Mouse (Mus musculus) kidney, postnatal 25 days (tissue): ENCODE data around the gene Spesp1.

Experiments used
- DNase-seq, 2 experiments: peaks; one replicate each; pipeline ENCODE4 v3.0.0; 2021; ENCODE audit warnings: mixed read lengths in 2 of 2

The Spesp1 gene

DNA sequence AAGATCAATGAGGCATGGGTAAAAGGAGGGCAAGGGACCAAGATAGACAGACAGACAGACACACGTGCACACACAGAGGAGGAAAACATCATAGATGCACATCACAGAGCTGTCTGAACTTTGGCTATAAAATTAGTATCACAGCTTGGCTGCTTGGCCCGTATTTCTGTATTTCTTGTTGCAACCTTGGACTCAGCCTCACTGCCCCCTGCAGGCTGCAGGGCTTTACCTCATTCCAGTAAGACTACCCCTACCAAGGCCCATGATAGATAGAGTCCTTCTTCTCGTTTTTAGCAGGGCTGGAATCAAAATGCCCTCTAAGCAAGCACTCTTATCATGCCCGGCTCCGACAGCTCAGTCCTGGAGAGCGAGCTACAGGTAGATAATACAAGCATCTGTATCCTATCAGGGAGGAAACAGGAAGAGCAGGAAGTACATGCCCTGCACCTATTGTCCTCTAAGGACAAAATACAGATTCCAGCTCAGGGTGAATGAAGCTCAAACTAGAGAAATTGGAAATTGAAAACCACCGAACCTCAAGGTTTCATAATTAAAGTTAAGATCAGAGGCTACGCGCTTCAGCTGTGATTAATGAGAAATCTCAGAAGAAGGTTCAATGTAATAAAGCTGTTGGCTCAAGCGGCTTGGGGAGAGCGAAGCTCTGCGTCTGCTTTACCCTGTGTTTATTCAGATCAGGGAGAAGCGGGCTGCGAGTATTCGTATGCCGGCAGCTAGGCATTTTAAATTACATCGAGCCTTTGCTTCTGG is 36.2 kb downstream of the Spesp1 start:
- DNase-seq, result peak; percentile 27 to 32

DNA sequence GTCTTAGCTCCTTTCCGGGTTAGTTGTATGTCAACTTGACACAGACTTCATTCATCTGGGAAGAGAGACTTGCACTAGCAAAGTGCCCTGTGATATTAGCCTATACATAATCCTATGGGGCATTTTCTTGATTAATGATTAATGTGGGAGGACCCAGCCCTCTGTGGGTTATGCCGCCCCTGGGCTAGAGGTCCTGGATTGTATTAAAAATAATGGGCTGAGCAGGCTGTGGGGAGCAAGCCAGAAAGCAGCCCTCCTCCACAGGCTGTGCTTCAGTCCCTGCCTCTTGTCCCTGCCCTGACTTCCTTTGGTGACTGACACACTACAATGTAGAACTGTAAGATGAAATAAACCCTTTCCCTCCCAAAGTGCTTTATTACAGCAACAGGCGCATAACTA is 37.4 kb downstream of the Spesp1 start:
- peak in 1 of 2 experiments; percentile 10 for DNase-seq

DNA sequence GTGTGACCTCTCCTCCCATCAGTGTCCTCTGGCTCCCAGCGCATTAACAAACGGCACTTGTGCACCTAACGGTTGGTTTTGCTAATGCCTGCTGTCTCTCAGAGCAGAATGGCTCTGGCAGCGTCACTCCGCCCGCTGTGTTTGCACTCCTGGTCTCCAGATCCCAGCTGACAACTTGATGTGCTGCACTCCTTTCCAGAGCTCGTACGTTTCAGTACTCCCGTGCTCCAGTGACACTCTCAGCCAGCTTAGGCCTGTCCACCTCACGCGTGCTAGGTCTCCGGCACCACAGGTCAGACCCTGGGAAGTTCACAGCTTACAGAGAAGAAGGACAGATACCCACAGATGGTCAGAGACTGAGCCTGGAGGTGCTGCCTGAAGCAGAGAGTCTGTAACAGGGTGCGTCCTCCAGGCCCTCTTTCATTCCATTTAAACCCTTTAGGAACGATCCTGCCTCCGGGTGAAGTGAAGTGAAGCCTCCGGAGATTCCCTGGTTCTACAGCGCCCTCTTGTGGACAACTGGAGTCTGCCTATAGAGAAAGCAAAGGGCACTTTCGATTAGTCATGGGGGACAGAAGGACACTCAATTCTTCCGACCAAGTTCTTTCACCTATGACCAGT is 37.9 kb downstream of the Spesp1 start:
- peak; percentile 80 to 91 for DNase-seq

DNA sequence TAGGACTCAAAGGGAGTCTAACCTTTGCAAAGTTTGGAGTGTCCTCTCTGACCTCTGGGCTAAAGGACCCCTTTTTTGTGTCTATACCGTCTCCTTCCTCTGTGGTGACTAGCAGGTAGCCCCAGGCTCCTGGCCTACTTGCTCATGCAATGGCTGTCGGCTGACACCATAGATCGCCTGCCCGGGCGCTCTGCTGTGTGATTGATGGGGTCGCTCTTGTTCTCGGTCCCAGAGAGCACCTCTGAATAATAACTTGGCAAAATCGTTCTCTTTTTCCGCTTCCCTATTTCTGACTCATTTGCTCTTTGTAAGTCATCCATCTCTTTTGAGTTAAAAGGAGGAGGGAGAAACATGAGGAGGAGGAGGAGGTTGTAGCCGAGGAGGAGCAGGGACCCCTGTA is 42.0 kb downstream of the Spesp1 start:
- peak in 1 of 2 experiments; percentile 21 for DNase-seq

DNA sequence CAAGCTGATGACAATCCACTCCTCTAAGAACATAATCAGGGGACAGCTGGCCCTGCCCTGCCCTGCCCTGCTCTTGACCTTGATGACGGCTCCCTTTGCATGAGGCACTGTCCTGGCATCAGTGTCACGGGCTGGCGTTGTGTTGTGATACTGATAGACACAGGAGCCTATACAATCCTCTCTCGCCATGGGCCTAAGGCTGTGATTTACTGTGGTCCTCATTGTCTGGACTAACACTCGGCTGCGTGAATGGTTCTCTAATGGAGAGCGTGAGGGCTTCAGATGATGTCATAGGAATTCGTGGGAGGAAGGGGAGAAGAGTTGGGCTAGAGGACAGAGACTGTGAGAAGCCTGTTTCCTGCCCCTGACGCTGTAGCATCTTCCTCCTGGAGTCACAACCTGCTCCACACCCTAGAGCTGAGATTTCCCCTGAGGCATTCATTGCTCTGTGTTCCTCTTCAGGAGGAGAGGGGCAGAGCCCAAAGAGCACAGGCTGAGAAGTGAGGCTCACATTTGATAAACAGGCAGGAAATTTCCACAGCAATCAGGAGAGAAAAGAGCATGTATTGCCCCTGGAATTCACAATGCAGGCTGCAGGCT is 44.5 kb downstream of the Spesp1 start:
- DNase-seq, result no peak

DNA sequence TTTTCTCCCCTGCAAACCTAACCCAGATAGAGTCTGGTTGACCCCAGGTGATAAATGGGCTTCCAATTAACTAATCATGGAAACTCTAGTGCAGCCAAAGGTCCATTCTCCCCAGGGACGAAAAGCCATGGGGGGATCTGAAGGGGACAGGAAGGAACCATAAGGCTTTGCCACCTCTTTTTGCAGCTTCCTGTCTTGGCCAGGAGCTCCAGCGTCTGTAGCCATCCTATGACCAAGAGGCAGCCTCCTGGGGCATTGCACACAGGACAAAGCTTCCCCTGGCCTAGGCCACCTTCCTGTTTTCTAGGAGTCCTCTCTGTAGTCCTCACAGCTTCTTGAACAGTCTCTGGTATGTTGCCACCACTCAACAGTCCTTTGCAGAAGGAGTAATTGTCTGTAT is 46.5 kb downstream of the Spesp1 start:
- no peak for DNase-seq

DNA sequence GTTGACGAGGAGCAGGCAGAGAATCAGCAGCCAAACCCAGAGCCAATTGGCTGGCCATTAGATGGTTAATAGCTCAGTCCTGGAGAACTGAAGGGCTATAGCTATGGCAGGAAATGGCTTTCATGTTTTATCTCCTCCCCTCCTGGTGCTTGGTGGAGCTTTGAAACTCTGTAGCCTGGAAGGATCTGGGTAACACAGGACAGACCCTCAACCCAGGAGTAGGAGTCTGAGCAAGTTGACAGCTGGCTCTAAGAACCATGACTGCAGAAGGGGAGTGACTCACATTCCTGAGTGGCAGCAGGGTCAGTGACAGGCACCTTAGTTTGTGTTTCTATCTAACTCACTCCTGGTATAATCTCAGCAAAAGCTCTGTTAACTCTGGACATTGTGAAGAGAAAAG is 49.4 kb downstream of the Spesp1 start:
- no peak for DNase-seq

DNA sequence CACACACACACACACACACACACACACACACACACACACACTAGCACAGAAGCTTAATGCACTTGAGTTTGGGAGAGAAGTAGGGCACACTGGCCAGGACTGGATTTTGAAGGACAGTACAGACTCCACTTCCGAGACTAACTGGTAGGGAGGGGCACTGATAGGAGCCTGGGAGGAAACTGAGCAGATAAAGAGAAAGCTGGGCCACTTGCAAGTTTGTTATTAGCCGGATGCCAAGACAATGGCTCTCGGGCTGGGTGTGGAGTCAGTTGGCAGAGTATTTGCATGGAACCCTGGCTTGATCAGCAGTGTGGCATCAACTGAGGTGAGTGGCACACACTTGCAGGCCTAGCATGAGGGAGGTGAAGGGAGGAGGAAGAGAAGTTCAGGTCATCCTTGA is 51.0 kb downstream of the Spesp1 start:
- no peak for DNase-seq

DNA sequence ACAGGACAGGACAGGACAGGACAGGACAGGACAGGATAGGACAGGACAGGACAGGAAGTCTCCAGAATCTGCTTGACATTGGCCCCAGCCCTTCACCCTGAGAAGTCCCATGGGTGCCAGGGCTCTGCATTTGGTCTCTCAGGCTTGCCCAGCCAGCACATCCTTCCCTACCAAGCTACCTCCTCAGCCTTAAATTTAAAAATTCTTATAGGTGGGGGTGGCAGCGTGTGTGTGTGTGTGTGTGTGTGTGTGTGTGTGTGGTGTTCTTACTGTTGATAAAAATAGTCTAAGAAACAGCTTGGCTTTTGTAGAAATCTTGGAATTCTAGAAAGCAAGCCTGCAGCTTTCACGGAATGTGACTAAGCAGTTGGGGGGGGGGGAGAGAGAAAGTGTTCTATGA is 52.0 kb downstream of the Spesp1 start:
- DNase-seq, result no peak

DNA sequence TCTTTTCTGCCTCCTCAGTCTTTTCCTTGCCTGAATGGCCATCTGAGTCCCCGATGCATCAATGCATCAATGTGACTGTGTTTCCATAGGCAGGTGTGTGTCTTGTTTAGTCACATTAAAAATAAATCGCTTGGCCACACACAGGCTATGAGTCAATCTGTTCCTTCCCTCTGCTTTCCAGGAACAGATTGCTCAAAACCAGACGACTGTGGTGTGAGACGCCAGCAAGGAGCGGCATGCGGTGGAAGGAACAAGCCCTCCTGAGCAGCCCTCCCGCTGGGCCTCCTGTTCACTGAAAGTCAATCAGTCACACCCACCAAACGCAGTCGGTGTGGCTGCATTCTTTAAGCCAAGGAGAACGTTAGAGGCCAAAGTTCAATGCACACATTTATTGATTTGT is 59.5 kb downstream of the Spesp1 start:
- no peak for DNase-seq

DNA sequence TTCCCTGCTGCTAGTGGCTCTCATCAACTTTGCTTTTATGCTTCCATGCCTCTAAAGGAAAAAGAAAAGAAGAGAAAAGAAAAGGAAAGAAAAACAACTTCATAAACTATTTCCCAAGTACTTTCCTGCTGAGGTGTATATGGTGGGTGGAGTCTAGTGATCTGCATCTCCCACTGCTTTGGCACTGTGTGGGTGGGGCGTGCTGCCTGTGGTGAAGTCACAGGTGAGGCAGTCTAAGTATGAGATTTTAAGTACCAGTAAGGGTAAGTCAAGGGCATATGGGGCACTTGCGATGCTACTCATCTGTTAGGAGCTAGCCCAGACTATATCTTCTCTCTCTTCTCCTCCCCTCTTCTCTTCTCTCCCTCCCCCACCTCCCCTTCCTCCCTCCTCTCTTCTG is 60.0 kb downstream of the Spesp1 start:
- DNase-seq, result no peak
